Mouse (Mus musculus) olfactory bulb, adult 2 months (tissue): ENCODE measurements around the gene Rabif. TPM values are rescaled to one million over a fixed set of nuclear protein-coding genes. Genes with fewer than 3 reads are reported as not detected.
"Not testable (repeated sequence)": the region's sequence is repeated elsewhere in the genome, so short reads cannot be mapped to it uniquely, and the experiment has no call there.

Experiments
- H3K27ac ChIP-seq: fragments of 200-500 bp; 2 replicates; pipeline ENCODE4 v1.5.1; 2012; ENCODE audit warnings: low read depth, low read length; ENCODE audit not compliant: insufficient read depth
- H3K4me1 ChIP-seq: fragments of 200-500 bp; 2 replicates; pipeline ENCODE4 v1.6.1; 2012; ENCODE audit warnings: low read length; ENCODE audit not compliant: control insufficient read depth, insufficient read depth
- H3K4me3 ChIP-seq: fragments of 200-500 bp; 2 replicates; pipeline ENCODE4 v1.5.1; 2012; ENCODE audit warnings: mild to moderate bottlenecking, low read depth, low read length, moderate library complexity; ENCODE audit not compliant: insufficient read depth
- CTCF ChIP-seq: fragments of 200-500 bp; IDR thresholded peaks from 2 replicates; pipeline ENCODE4 v1.5.1; 2012; ENCODE audit warnings: low read depth, mild to moderate bottlenecking, low read length, moderate library complexity; ENCODE audit not compliant: insufficient read depth
- POLR2A ChIP-seq: fragments of 200-500 bp; IDR thresholded peaks from 2 replicates; pipeline ENCODE4 v1.6.1; 2012; ENCODE audit warnings: mild to moderate bottlenecking, low read depth, low read length, moderate library complexity; ENCODE audit not compliant: insufficient read depth
- WGBS: fragments of 180-500 bp; shearing (Covaris S2); methylation state at CpG from one replicate; pipeline ENCODE4 v1.1.7; 2018; 5-methylcytosine and 5-hydroxymethylcytosine counted together
- polyA plus RNA-seq: library from polyadenylated mRNA; stranded (reverse); fragments of >200 nt; gene quantifications from 2 replicates; pipeline ENCODE4 v1.2.4, GENCODE M21; 2012; ENCODE audit warnings: low replicate concordance; ENCODE audit not compliant: missing spikeins, insufficient read depth, insufficient read length

The Rabif gene
- polyA plus RNA-seq, 1 experiment = not detected

DNA sequence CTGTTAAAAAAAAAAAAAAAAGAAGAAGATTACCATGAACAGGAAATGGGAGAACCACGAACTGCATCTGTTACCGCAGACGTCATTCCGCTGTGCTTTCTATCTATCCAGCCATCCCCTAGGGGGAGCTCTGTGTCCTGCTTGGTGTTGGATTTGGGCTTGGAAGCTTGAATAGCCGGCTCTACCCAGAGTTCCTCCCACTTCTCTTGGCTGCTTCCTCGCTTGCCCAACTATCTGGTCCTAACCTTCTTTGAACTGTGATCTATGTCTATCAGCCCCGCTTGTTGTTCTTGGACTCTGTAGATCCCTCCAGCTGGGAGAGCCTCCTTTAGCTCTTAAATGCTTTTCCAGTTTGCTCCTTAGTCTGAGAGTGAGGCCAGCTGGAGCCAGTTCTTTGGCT lies 24.2 kb downstream of the Rabif start:
- WGBS = 12% methylated on average over 7 of the region's 7 CpGs
- Histone ChIP-seq H3K4me3 (no peak overlapping the region), H3K27ac (no peak overlapping the region), H3K4me1 (peaks cover 8% of the 10 kb centered on the region)
- peak; percentile 40; the same call in 1 of the 2 replicates for TF ChIP-seq CTCF
- no peak for TF ChIP-seq POLR2A

DNA sequence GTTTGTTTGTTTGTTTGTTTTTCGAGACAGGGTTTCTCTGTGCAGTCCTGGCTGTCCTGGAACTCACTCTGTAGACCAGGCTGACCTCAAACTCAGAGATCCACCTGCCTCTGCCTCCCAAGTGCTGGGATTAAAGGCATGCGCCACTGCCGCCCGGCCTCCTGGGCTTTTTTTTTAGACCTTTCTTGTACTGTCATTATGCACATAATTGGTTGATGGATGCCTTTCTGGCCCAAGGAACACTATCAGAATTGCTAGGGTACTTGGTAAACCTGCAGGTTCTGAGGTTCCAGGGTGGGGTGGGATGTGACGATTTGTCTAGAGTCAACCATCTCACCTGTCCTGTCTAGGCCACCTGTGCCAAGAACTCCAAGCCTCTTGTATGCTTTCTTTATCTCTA lies 24.8 kb downstream of the Rabif start:
- H3K4me3 ChIP-seq, H3K4me1 ChIP-seq, H3K27ac ChIP-seq: not testable (repeated sequence)
- WGBS = 95% methylated on average over 5 of the region's 5 CpGs

DNA sequence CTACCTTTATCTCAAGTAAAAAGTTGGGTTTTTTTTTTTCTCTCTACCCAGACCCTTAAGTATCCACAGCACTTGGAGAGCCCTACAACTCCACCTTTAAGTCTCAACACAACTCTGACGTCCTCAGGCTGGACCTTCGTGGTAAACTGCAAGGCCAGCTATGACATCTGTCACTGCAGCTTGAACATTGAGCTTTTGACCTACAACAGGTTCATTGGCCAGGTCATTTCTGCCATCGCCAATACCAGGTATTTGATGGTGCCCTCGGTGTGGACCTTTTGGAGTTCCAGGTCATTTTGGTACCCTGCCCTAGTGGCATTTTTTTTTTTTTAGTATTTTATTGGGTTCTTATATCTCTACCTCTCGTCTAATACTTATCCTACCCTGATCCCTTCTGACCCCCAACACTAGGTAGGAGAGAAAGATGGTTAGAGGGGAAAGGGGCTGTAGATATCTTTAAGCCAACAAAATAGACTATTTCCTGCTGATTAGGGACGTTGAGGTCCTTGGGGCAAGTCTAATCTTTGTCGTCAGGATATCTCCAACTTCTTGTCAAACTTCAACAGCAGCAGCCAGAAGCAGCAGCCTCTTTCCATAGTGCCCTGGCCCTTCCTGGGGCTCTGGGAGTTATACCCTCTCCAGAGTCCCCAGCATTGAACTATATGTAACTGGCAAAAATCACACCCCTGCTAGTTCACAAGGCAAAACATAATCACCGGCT lies 25.7 kb downstream of the Rabif start:
- WGBS = 89% methylated on average over 8 of the region's 8 CpGs
- TF ChIP-seq POLR2A (no peak), CTCF (no peak)
- Histone ChIP-seq H3K27ac (no peak overlapping the region), H3K4me1 (peaks cover 6% of the 10 kb centered on the region; the same call in 1 of the 2 replicates), H3K4me3 (no peak overlapping the region)

DNA sequence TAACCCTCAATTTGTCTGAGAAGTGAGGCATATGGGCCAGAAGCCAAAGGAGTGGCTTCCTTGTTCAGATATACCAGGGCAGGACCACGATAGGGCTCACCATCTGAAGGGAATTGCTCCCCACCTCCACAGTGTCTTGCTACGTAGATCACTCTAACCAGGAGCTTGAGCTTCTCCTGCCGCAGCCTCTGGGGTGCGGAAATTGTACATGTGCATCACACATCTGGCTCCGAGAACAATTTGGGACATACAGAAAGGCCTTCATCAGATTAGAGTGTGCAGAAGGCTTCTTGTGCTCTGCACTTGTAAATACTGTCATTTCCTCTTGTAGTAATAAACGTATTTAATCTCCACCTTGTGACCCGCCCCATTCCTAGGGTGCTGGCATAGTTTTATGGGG lies 26.7 kb downstream of the Rabif start:
- H3K4me1 ChIP-seq = peaks cover under 1% of the 10 kb centered on the region; the same call in 1 of the 2 replicates
- H3K4me3 ChIP-seq = no peak overlapping the region
- 91% methylated on average over 7 of the region's 7 CpGs for WGBS
- no peak overlapping the region for H3K27ac ChIP-seq
- TF ChIP-seq CTCF (no peak), POLR2A (no peak)

DNA sequence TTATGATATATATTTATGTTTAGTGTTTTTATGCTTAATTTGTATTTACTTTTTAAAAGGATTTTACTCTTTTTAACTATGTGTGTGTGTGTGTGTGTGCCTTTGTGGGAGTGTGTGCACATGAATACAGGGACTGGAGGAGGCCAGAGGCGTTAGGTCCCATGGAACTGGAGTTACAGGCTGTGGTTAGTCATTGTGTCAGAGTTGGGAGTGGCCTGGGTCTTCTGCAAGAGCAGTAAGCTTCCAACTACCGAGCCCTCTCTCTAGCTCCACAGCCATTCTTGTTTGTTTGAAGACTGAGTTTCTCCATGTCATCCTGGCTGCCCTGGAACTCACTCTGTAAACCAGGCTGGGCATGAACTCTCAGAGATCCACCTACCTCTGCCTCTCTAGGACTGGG lies 27.9 kb downstream of the Rabif start:
- TF ChIP-seq CTCF (no peak), POLR2A (no peak)
- no peaks in the 10 kb centered on the region for H3K4me1 ChIP-seq
- WGBS = 69% methylated on average over 2 of the region's 2 CpGs
- no peak overlapping the region for H3K27ac ChIP-seq
- H3K4me3 ChIP-seq = no peak overlapping the region

DNA sequence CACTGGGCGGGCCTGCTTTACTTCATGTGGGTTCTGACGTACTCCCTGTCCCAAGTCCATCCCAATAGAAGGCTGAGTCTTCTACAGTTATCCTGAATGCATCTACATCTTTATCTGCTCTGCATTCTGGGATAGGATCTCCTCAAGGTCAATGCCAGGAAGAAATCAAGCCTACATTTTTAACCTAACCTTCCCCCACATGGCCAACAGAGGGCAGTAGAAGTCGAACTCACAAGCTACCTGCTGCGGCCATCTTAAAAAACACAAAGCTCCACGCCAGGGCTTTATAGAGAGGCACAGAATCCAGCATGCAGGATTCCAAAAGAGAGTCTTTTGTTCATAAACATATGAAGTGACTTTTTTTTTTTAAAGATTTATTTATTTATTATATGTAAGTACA lies 30.0 kb downstream of the Rabif start:
- TF ChIP-seq POLR2A = no peak
- TF ChIP-seq CTCF = no peak
- WGBS = 81% methylated on average over 5 of the region's 5 CpGs
- Histone ChIP-seq H3K4me3 (no peak overlapping the region), H3K4me1 (no peaks in the 10 kb centered on the region), H3K27ac (no peak overlapping the region)

DNA sequence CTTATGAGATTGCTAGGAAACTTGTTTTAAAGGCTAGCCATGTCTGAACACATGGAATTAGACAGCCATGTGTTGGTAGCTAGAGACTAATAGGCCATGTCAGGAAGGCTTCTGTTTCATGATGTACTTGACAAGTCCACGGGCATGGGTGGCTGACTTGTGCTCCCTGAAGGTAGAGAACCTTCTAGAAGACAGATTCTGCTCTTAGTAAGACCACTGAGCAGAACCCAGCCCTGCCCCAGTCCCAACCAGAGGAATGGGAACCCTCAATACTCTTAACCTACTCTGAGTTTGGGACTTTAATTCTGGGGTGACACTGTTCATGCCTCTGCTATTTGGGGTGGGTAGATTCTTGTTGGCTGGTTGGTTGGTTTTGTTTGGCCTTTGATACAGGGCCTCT lies 30.6 kb downstream of the Rabif start:
- 90% methylated on average over 1 of the region's 1 CpGs for WGBS
- no peaks in the 10 kb centered on the region for H3K4me1 ChIP-seq
- no peak overlapping the region for H3K4me3 ChIP-seq
- TF ChIP-seq POLR2A = no peak
- TF ChIP-seq CTCF = no peak
- no peak overlapping the region for H3K27ac ChIP-seq

DNA sequence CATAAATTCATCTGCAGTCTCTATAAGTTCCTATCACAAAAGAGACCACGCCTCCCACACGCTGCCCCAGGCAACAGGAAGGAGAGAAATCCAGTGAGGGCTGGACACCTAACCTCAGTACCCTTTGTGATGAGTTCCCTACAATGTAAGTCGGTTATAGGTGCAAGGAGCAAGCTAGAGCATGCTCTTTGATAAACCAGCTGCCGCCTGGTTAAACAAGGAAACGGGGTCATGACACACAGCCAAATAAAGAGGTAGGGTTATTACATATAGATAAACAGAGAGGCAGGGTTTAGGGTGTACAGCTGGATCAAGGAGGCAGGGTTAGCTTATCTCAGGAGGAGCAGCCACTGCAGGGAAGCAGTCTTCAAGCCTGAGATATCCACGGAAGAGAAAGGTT lies 32.3 kb downstream of the Rabif start:
- Histone ChIP-seq H3K4me3 (no peak overlapping the region), H3K4me1 (no peaks in the 10 kb centered on the region), H3K27ac (no peak overlapping the region)
- 94% methylated on average over 6 of the region's 6 CpGs for WGBS
- TF ChIP-seq POLR2A (no peak), CTCF (no peak)

DNA sequence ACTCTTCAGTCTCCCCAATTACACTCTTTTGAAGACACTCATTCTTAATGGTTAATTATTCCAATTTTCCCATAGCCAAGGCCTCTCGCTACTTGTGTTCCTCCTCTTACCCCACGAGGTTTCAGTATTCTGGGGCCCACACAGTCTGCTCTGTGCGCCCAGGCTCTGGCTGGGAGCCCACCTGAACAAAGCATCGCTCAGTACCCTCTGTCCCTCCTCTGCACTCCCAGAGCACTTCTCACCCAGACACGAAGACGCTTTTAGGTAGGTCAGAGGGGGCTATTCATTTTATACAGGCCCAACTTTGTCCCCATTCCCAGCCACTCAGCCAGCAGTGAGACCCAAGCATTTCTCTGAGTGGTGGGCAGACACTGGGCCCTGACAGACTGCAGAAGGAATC lies 36.2 kb downstream of the Rabif start:
- WGBS = 62% methylated on average over 6 of the region's 6 CpGs
- Histone ChIP-seq H3K4me3 (no peak overlapping the region), H3K27ac (peak overlapping the region; percentile 60; the same call in 1 of the 2 replicates), H3K4me1 (no peaks in the 10 kb centered on the region)
- no peak for TF ChIP-seq CTCF
- TF ChIP-seq POLR2A = no peak

DNA sequence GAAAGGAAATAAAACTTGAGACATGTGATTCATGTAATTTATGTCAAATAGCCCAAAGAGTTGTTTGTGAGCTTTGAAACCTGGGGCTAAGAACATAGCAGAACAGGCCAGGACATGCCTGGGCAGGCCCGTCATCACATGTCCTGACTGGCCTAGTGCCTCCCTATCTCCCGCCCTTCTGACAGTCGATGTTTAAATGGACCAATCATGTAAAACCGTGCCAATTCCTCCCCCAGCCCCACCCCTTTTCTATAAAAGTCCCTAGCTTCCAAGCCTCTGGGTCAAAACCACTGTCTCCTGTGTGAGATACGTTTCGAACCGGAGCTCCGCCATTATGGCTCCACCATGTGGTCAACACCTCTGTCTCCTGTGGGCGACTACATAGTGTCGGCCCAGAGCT lies 39.3 kb downstream of the Rabif start:
- not testable (repeated sequence) for H3K4me3 ChIP-seq, H3K4me1 ChIP-seq, H3K27ac ChIP-seq
- WGBS = 93% methylated on average over 10 of the region's 10 CpGs
